Mouse (Mus musculus) CH12.LX (cell line): ENCODE data around the gene Hk2. TPM values are rescaled to one million over a fixed set of nuclear protein-coding genes. Genes with fewer than 3 reads are reported as not detected.

Experiments
- DNase-seq: peaks from one replicate; pipeline ENCODE4 v3.0.0-alpha.2; 2013; ENCODE audit errors: extremely low read depth
- H3K27ac ChIP-seq: 2 replicates; pipeline ENCODE4 v1.5.1; 2012; ENCODE audit warnings: low read depth, mild to moderate bottlenecking, control low read depth, moderate library complexity; ENCODE audit not compliant: insufficient read depth
- H3K27me3 ChIP-seq: replicated peaks from 2 replicates; pipeline ENCODE3; 2012; ENCODE audit warnings: inconsistent platforms
- H3K36me3 ChIP-seq, 2 experiments: replicated peaks in 1 of 2; 2 replicates each; pipeline versions ENCODE3 to v1.6.1; 2012; ENCODE audit warnings: inconsistent platforms in 1 of 2, low read length in 1 of 2, mild to moderate bottlenecking in 1 of 2, mixed read lengths in 1 of 2, moderate library complexity in 1 of 2; ENCODE audit not compliant: control insufficient read depth in 1 of 2, insufficient read depth in 1 of 2
- H3K4me1 ChIP-seq, 2 experiments: 2 replicates each; pipeline ENCODE4 v1.6.1; 2012; ENCODE audit warnings: inconsistent platforms in 1 of 2, moderate library complexity in 1 of 2; ENCODE audit not compliant: insufficient read depth in 2 of 2, control insufficient read depth in 1 of 2
- H3K4me2 ChIP-seq: 2 replicates; pipeline ENCODE4 v1.6.1; 2012; ENCODE audit warnings: low read depth, mild to moderate bottlenecking, control low read depth; ENCODE audit not compliant: poor library complexity, insufficient read depth, severe bottlenecking
- H3K4me3 ChIP-seq, 3 experiments: fragments of 150-350 bp in 1 of 3; sonication (generic) in 1 of 3; replicated peaks in 1 of 3; 2 replicates each; pipeline versions ENCODE3 to v1.5.1; 2011 to 2012; ENCODE audit warnings: low read depth in 2 of 3, low read length in 2 of 3, mild to moderate bottlenecking in 2 of 3, moderate library complexity in 2 of 3, control low read depth in 1 of 3, improper control_type of control experiment in 1 of 3, inconsistent platforms in 1 of 3, mixed read lengths in 1 of 3; ENCODE audit not compliant: poor library complexity in 1 of 3
- H3K79me2 ChIP-seq: replicated peaks from 2 replicates; pipeline ENCODE4 v1.6.1; 2012; ENCODE audit warnings: mild to moderate bottlenecking, moderate library complexity; ENCODE audit not compliant: control insufficient read depth, poor library complexity, insufficient read depth, severe bottlenecking; ENCODE audit errors: extremely low read depth
- H3K9ac ChIP-seq: 2 replicates; pipeline ENCODE4 v1.6.1; 2012; ENCODE audit warnings: low read depth, mild to moderate bottlenecking, control low read depth, moderate library complexity; ENCODE audit not compliant: insufficient read depth
- H3K9me3 ChIP-seq: replicated peaks from 2 replicates; pipeline ENCODE3; 2012; ENCODE audit warnings: low read length, inconsistent platforms, mixed read lengths
- BHLHE40 ChIP-seq: IDR thresholded peaks from 2 replicates; pipeline ENCODE4 v1.6.1; 2011; ENCODE audit warnings: mild to moderate bottlenecking, low read depth, low read length, improper control_type of control experiment
- CTCF ChIP-seq, 2 experiments: IDR thresholded peaks in 1 of 2; conservative IDR thresholded peaks in 1 of 2; 2 replicates each; pipeline ENCODE4 v1.5.1; 2011 to 2012; ENCODE audit warnings: low read depth in 2 of 2, low read length in 2 of 2, improper control_type of control experiment in 1 of 2, inconsistent platforms in 1 of 2, mild to moderate bottlenecking in 1 of 2, moderate library complexity in 1 of 2
- E2F4 ChIP-seq: IDR thresholded peaks from 2 replicates; pipeline ENCODE4 v1.6.1; 2011; ENCODE audit warnings: low read depth, low read length, improper control_type of control experiment; ENCODE audit not compliant: insufficient replicate concordance
- IRF4 ChIP-seq: IDR thresholded peaks from 2 replicates; pipeline ENCODE4 v1.6.1; 2014; ENCODE audit warnings: low read depth, mild to moderate bottlenecking, inconsistent platforms, low read length, improper control_type of control experiment
- JUND ChIP-seq: conservative IDR thresholded peaks from 2 replicates; pipeline ENCODE4 v1.6.1; 2011; ENCODE audit warnings: low read depth, low read length, improper control_type of control experiment
- KAT2A ChIP-seq: IDR thresholded peaks from 2 replicates; pipeline ENCODE4 v1.6.1; 2012; ENCODE audit warnings: low read length, improper control_type of control experiment, inconsistent platforms; ENCODE audit not compliant: insufficient replicate concordance
- MAX ChIP-seq: IDR thresholded peaks from 2 replicates; pipeline ENCODE4 v1.6.1; 2011; ENCODE audit warnings: low read length, improper control_type of control experiment
- MEF2A ChIP-seq: IDR thresholded peaks from 2 replicates; pipeline ENCODE4 v1.6.1; 2014; ENCODE audit warnings: low read depth, mild to moderate bottlenecking, inconsistent platforms, low read length, improper control_type of control experiment, borderline replicate concordance
- NELFE ChIP-seq: IDR thresholded peaks from 2 replicates; pipeline ENCODE4 v1.6.1; 2011; ENCODE audit warnings: low read depth, low read length, improper control_type of control experiment
- NRF1 ChIP-seq: IDR thresholded peaks from 2 replicates; pipeline ENCODE4 v1.6.1; 2014; ENCODE audit warnings: low read depth, mild to moderate bottlenecking, inconsistent platforms, low read length, improper control_type of control experiment, moderate library complexity
- PAX5 ChIP-seq: IDR thresholded peaks from 2 replicates; pipeline ENCODE4 v1.6.1; 2012; ENCODE audit warnings: low read length, inconsistent platforms, mixed read lengths
- POLR2A ChIP-seq: IDR thresholded peaks from 2 replicates; pipeline ENCODE4 v1.6.1; 2011; ENCODE audit warnings: low read depth, mild to moderate bottlenecking, improper control_type of control experiment, low read length
- POLR2AphosphoS2 ChIP-seq: IDR thresholded peaks from 2 replicates; pipeline ENCODE4 v1.6.1; 2011; ENCODE audit warnings: low read depth, low read length, improper control_type of control experiment
- RAD21 ChIP-seq: IDR thresholded peaks from 2 replicates; pipeline ENCODE4 v1.6.1; 2011; ENCODE audit warnings: low read depth, mild to moderate bottlenecking, low read length, improper control_type of control experiment, moderate library complexity
- RCOR1 ChIP-seq: conservative IDR thresholded peaks from 2 replicates; pipeline ENCODE4 v1.6.1; 2012; ENCODE audit warnings: low read depth, mild to moderate bottlenecking, inconsistent platforms, low read length, improper control_type of control experiment
- SMC3 ChIP-seq: IDR thresholded peaks from 2 replicates; pipeline ENCODE4 v1.6.1; 2011; ENCODE audit warnings: low read depth, low read length, improper control_type of control experiment
- UBTF ChIP-seq: IDR thresholded peaks from 2 replicates; pipeline ENCODE4 v1.6.1; 2012; ENCODE audit warnings: low read depth, mild to moderate bottlenecking, inconsistent platforms, low read length, improper control_type of control experiment, moderate library complexity
- ZC3H11A ChIP-seq: IDR thresholded peaks from 2 replicates; pipeline ENCODE4 v1.6.1; 2012; ENCODE audit warnings: low read depth, mild to moderate bottlenecking, inconsistent platforms, low read length, improper control_type of control experiment
- ZKSCAN1 ChIP-seq: IDR thresholded peaks from 2 replicates; pipeline ENCODE4 v1.6.1; 2012; ENCODE audit warnings: low read depth, inconsistent platforms, low read length, improper control_type of control experiment, borderline replicate concordance
- ZMIZ1 ChIP-seq: IDR thresholded peaks from 2 replicates; pipeline ENCODE4 v1.6.1; 2012; ENCODE audit warnings: low read depth, mild to moderate bottlenecking, inconsistent platforms, low read length, improper control_type of control experiment
- dilution Hi-C: fragments of 300-500 bp; cut with MboI; formaldehyde crosslinking; loops from 2 replicates; pipeline ENCODE4 v1.14.3; 2020; ENCODE audit warnings: low sequenced_read_pairs; ENCODE audit not compliant: extremely low pct_unique_long_range_greater_than_20kb, extremely low pct_ligation_motif_present
- in situ Hi-C: fragments of 300-500 bp; cut with MboI; formaldehyde crosslinking; loops from 3 replicates; pipeline ENCODE4 v1.14.3; 2019; ENCODE audit warnings: low sequenced_read_pairs, low pct_ligation_motif_present, low pct_unique_long_range_greater_than_20kb, mixed read lengths
- polyA plus RNA-seq: library from polyadenylated mRNA; unstranded; fragments of >175 nt; gene quantifications from 2 replicates; pipeline ENCODE4 v1.2.1, GENCODE M21; 2012; ENCODE audit warnings: low read depth; ENCODE audit not compliant: insufficient read length
- total RNA-seq, 2 experiments: library from RNA; depleted of rRNA; stranded (reverse); fragments of 300-350 nt in 1 of 2; fragments of >200 nt in 1 of 2; gene quantifications; 2 replicates each; pipeline ENCODE4 v1.2.3; 2012 to 2014

Hk2 gene
- total and polyA plus RNA-seq, 3 experiments = 64.2 to 149 (median 75.3) TPM

DNA sequence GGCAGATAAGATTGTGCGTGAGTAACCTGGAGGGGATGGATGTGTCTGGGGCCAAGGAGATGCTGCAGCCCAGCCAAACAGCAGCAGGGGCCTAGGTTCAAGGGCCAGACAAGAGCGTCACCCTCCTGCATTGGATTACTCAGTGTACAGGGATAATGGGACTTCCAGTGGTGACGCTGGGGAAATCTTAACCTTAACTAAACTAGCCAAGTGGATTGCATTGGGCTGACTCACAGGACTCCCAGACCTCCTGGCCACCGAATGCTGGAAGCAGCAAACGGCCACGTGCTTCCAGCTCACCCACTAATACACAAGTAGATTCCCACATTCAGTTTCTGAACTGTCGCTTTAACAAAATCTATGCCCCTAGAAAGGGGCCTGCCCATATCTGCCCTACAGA, 18.0 kb downstream of the Hk2 start:
- no peak overlapping the region for H3K4me2 ChIP-seq
- H3K36me3 ChIP-seq = peaks cover 44 to 62% of the 10 kb centered on the region in 2 experiments
- H3K79me2 ChIP-seq = peaks cover 78% of the 10 kb centered on the region
- H3K27ac ChIP-seq = peak overlapping the region; percentile 66
- peak overlapping the region in 1 of 3 experiments; percentile 5 for H3K4me3 ChIP-seq
- TF ChIP-seq MAX (no peak), CTCF (conservative IDR thresholded peaks at IDR 0.05 in 1 of 2, IDR thresholded peaks at IDR 0.05 in 1 of 2; ENCODE audit: low read depth in 2 of 2, low read length in 2 of 2) (no peak), E2F4 (no peak), ZMIZ1 (no peak), RAD21 (no peak), MEF2A (no peak), ZKSCAN1 (no peak), JUND (no peak), SMC3 (no peak), UBTF (no peak), IRF4 (no peak), PAX5 (no peak), POLR2AphosphoS2 (no peak), NRF1 (no peak), KAT2A (no peak), ZC3H11A (no peak), RCOR1 (no peak), NELFE (no peak), POLR2A (no peak)
- TF ChIP-seq, all 38 proteins: peak for 0
- in situ Hi-C loops = no loop called here
- peaks cover 31 to 72% of the 10 kb centered on the region in 2 experiments for H3K4me1 ChIP-seq
- dilution Hi-C loops = no loop called here
- no peak overlapping the region for H3K9ac ChIP-seq
- peaks cover 4% of the 10 kb centered on the region for H3K9me3 ChIP-seq
- DNase-seq = no peak
- H3K27me3 ChIP-seq = no peaks in the 10 kb centered on the region

DNA sequence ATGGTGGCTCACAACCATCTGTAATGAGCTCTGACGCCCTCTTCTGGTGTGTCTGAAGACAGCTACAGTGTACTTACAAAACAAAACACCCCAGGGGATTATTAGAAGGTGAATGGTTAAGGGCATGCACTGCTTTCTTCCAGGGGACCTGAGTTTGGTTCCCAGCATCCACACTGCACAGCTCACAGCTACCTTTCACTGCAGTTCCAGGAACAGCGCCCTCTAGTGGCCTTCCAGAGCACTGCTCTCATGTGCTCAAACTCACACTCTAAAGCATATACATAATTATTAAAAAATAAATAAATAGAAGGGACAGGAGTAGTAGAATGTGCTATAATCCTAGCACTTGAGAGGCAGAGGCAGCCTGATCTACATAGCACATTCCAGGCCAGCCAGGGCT, 18.9 kb downstream of the Hk2 start:
- in situ Hi-C loops = no loop called here
- dilution Hi-C loops = no loop called here
- H3K4me3 ChIP-seq = no peak overlapping the region
- DNase-seq = peak; percentile 51
- peaks cover 32 to 69% of the 10 kb centered on the region in 2 experiments for H3K4me1 ChIP-seq
- 0 out of 2 replicates have a peak overlapping the region, but pooled peaks have one; percentile 93 for H3K4me2 ChIP-seq
- H3K79me2 ChIP-seq = peaks cover 78% of the 10 kb centered on the region
- peak overlapping the region; percentile 99 for H3K27ac ChIP-seq
- peaks cover 10% of the 10 kb centered on the region for H3K9me3 ChIP-seq
- H3K9ac ChIP-seq = no peak overlapping the region
- H3K27me3 ChIP-seq = no peaks in the 10 kb centered on the region
- TF ChIP-seq BHLHE40 (no peak), SMC3 (peak; percentile 23), CTCF (conservative IDR thresholded peaks at IDR 0.05 in 1 of 2, IDR thresholded peaks at IDR 0.05 in 1 of 2; ENCODE audit: low read depth in 2 of 2, low read length in 2 of 2) (peak; percentile 71 to 91)
- TF ChIP-seq, all 38 proteins: peak for 2
- peaks cover 53 to 67% of the 10 kb centered on the region in 2 experiments for H3K36me3 ChIP-seq
